ENCODE assay signal across 8 mouse cellular contexts in the genomic region with DNA sequence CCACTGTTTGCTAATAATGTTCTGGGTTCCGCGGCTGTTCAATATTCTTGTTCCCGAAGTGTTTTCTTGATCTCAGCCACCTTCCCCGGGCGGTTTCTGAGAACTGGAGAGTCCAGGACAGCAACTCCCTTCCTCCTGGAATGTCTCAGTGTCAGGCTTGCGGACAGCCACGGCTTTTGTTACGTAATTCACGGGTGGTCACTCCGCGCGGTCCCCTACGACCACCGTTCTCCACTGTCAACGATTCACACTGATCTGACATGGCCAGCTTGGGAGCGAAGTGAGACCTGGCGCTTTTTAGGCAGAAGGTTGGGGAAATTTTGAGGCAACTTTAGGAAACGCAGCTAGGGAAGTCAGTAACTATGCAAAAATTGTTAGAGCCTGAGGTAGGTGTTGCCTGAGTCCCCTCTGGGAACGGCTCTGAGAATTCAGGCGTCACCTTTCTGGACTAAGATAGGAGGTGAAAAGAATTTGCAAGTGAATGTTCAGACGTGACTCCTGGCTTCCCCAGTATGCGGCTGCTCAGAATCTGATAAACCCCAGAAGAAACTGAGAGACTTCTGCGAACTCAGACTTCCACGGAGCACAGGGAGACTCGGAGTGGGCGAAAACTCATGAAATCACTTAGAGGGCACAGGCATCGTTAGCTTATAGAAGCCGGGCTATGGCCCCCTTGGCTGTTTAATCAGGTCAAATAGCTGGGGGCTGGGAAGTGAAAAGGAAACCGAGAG. TPM values are rescaled to one million over a fixed set of nuclear protein-coding genes. Genes with fewer than 3 reads are reported as not detected.
DNase-seq lines count a peak whose midpoint lies in the region; ATAC-seq lines count a peak whose summit lies in the region.

No protein-coding gene starts in this region.

- under 1% methylated on average over 29 of the region's 29 CpGs for WGBS in heart, embryonic 12.5 days
- WGBS in kidney, embryonic 15.5 days, result under 1% methylated on average over 29 of the region's 29 CpGs
- under 1% methylated on average over 29 of the region's 29 CpGs for WGBS in stomach, embryonic 16.5 days

- peak overlapping the region; percentile 86 for H3K27ac ChIP-seq in heart, embryonic 12.5 days (ENCODE audit: poor library complexity, severe bottlenecking)
- H3K27ac ChIP-seq in kidney, embryonic 15.5 days, result peak overlapping the region; percentile 52; the same call in 1 of the 2 replicates
- H3K27ac ChIP-seq in stomach, embryonic 16.5 days (ENCODE audit: low read length), result no peak overlapping the region

- intact Hi-C loops in left cerebral cortex, postnatal 10 days (cut with DNase I), result loop anchor here (5.0 to 10.0 kb wide), 2 partner anchors 154 to 376 kb away; no protein-coding TSS in a partner anchor

- peak; percentile 13 for DNase-seq in CD4-positive helper T cell, adult 2 months (ENCODE audit: low read depth, low spot score)
- peak; percentile 55 for DNase-seq in ES-CJ7 (ENCODE audit: low read depth, low spot score)
- DNase-seq in cerebellum, postnatal 25 days, result peak; percentile 68 to 76
- peak; percentile 11 for DNase-seq in lung, postnatal 36 days
- no peak for DNase-seq in left cerebral cortex, postnatal 10 days (ENCODE audit: extremely low spot score in 1 of 2, low spot score in 2 of 2)

- H3K4me2 ChIP-seq in heart, embryonic 12.5 days, result peak overlapping the region; percentile 95
- H3K4me2 ChIP-seq in kidney, embryonic 15.5 days, result peak overlapping the region; percentile 99
- H3K4me2 ChIP-seq in stomach, embryonic 16.5 days (ENCODE audit: low read depth, low read length), result peak overlapping the region; percentile 99

- H3K9ac ChIP-seq in heart, embryonic 12.5 days, result peak overlapping the region; percentile 93
- peak overlapping the region; percentile 33 for H3K9ac ChIP-seq in kidney, embryonic 15.5 days
- peak overlapping the region; percentile 34 for H3K9ac ChIP-seq in stomach, embryonic 16.5 days (ENCODE audit: low read length)

- H3K4me3 ChIP-seq in heart, embryonic 12.5 days, result peak overlapping the region; percentile 82
- H3K4me3 ChIP-seq in kidney, embryonic 15.5 days (replicated peaks), result peak overlapping the region; percentile 80
- peak overlapping the region; percentile 72 for H3K4me3 ChIP-seq in stomach, embryonic 16.5 days (replicated peaks; ENCODE audit: low read length)

- H3K36me3 ChIP-seq in heart, embryonic 12.5 days, result no peaks in the 10 kb centered on the region
- no peaks in the 10 kb centered on the region for H3K36me3 ChIP-seq in kidney, embryonic 15.5 days
- no peaks in the 10 kb centered on the region for H3K36me3 ChIP-seq in stomach, embryonic 16.5 days (ENCODE audit: control insufficient read depth, insufficient read depth, low read length)

- ATAC-seq in heart, embryonic 12.5 days (ENCODE audit: insufficient number of reproducible peaks, low FRiP score), result no peak
- no peak for ATAC-seq in kidney, embryonic 15.5 days (replicated peaks; ENCODE audit: low FRiP score)
- no peak for ATAC-seq in stomach, embryonic 16.5 days (ENCODE audit: insufficient read depth, low FRiP score)

- H3K27me3 ChIP-seq in heart, embryonic 12.5 days (replicated peaks), result no peaks in the 10 kb centered on the region
- H3K27me3 ChIP-seq in kidney, embryonic 15.5 days, result peaks cover 6% of the 10 kb centered on the region
- H3K27me3 ChIP-seq in stomach, embryonic 16.5 days (ENCODE audit: control insufficient read depth, insufficient read depth, low read length), result peaks cover 15% of the 10 kb centered on the region

- peaks cover 21% of the 10 kb centered on the region for H3K4me1 ChIP-seq in heart, embryonic 12.5 days (replicated peaks)
- peaks cover 32% of the 10 kb centered on the region for H3K4me1 ChIP-seq in kidney, embryonic 15.5 days
- H3K4me1 ChIP-seq in stomach, embryonic 16.5 days (ENCODE audit: control insufficient read depth, insufficient read depth, low read length), result peaks cover 6% of the 10 kb centered on the region

- H3K9me3 ChIP-seq in heart, embryonic 12.5 days (replicated peaks), result no peaks in the 10 kb centered on the region; the same call in 1 of the 2 replicates
- H3K9me3 ChIP-seq in kidney, embryonic 15.5 days (replicated peaks), result no peaks in the 10 kb centered on the region
- H3K9me3 ChIP-seq in stomach, embryonic 16.5 days (replicated peaks; ENCODE audit: control insufficient read depth, low read length), result no peaks in the 10 kb centered on the region; the same call in 1 of the 2 replicates

RNA-seq across cellular contexts. Expression of a gene that starts 0.9 kb away (rescaled TPM):
- polyA plus RNA-seq in heart, embryonic 12.5 days (2016; fragmentation: Nextera tagmentation; extraction: Ambion mirVana), result 27.1 and 31.2 TPM in 2 replicates
- 14.8 and 14.9 TPM in 2 replicates for polyA plus RNA-seq in kidney, embryonic 15.5 days (2015; fragmentation: Nextera tagmentation; extraction: Ambion mirVana)
- 4.2 and 4.4 TPM in 2 replicates for polyA plus RNA-seq in stomach, embryonic 16.5 days (2015; fragmentation: Nextera tagmentation; extraction: Ambion mirVana)
- 1 to 10 TPM; 7.7 to 8.1 TPM for total RNA-seq in left cerebral cortex, postnatal 10 days (2021)

RNA-seq across cellular contexts. Expression of a gene that starts 31.9 kb away (rescaled TPM):
- polyA plus RNA-seq in heart, embryonic 12.5 days (2016; fragmentation: Nextera tagmentation; extraction: Ambion mirVana), result 22.7 and 23.8 TPM in 2 replicates
- polyA plus RNA-seq in kidney, embryonic 15.5 days (2015; fragmentation: Nextera tagmentation; extraction: Ambion mirVana), result 27.6 and 30.8 TPM in 2 replicates
- polyA plus RNA-seq in stomach, embryonic 16.5 days (2015; fragmentation: Nextera tagmentation; extraction: Ambion mirVana), result 37.1 and 42.0 TPM in 2 replicates
- 10 to 100 TPM; 28.7 to 32.3 TPM for total RNA-seq in left cerebral cortex, postnatal 10 days (2021)

Comparison
In these comparisons a context has a peak if more than half of its experiments do, and no peak if none do; other contexts are left out.
1. DNase-seq: peak in CD4-positive helper T cell, adult 2 months (single experiment), ES-CJ7 (single experiment), cerebellum, postnatal 25 days (2 of 2) and lung, postnatal 36 days (single experiment); none in left cerebral cortex, postnatal 10 days (0 of 2).
2. H3K9ac ChIP-seq: peak in every context shown above with its lines; median percentile 93 in heart, embryonic 12.5 days; 34 in stomach, embryonic 16.5 days; 33 in kidney, embryonic 15.5 days.
3. Peak in every context shown above with its lines, with median percentiles within 50 percentile points of each other: H3K4me2 ChIP-seq and H3K4me3 ChIP-seq.